Mouse (Mus musculus) liver, embryonic 13.5 days (tissue): ENCODE data around the gene Trit1. TPM values are rescaled to one million over a fixed set of nuclear protein-coding genes. Genes with fewer than 3 reads are reported as not detected.

ENCODE experiments used
- ATAC-seq: fragments of 200-750 bp; cut with Nextera tagmentation; 2 replicates; pipeline ENCODE4 v1.8.0; 2017; ENCODE audit warnings: low read depth, mild to moderate bottlenecking, moderate number of reproducible peaks, moderate library complexity
- DNase-seq: peaks from one replicate; pipeline ENCODE4 v3.0.0; 2022
- H3K27ac ChIP-seq: fragments of 300-500 bp; sonication (generic); 2 replicates; pipeline ENCODE4 v1.5.1; 2015; ENCODE audit warnings: moderate library complexity, mild to moderate bottlenecking, inconsistent platforms
- H3K27me3 ChIP-seq: fragments of 300-500 bp; sonication (generic); 2 replicates; pipeline ENCODE4 v1.6.1; 2015; ENCODE audit warnings: mild to moderate bottlenecking, inconsistent platforms
- H3K36me3 ChIP-seq: fragments of 300-500 bp; sonication (generic); 2 replicates; pipeline ENCODE4 v1.6.1; 2015; ENCODE audit warnings: mild to moderate bottlenecking, inconsistent platforms
- H3K4me1 ChIP-seq: fragments of 300-500 bp; sonication (generic); replicated peaks from 2 replicates; pipeline ENCODE4 v1.6.1; 2015; ENCODE audit warnings: inconsistent platforms
- H3K4me2 ChIP-seq: fragments of 300-500 bp; sonication (generic); 2 replicates; pipeline ENCODE4 v1.6.1; 2015; ENCODE audit warnings: inconsistent platforms, mild to moderate bottlenecking, moderate library complexity
- H3K4me3 ChIP-seq: fragments of 300-500 bp; sonication (generic); replicated peaks from 2 replicates; pipeline ENCODE4 v1.5.1; 2015; ENCODE audit warnings: mild to moderate bottlenecking, inconsistent platforms
- H3K9ac ChIP-seq: fragments of 300-500 bp; sonication (generic); 2 replicates; pipeline ENCODE4 v1.6.1; 2015; ENCODE audit warnings: mild to moderate bottlenecking, inconsistent platforms
- H3K9me3 ChIP-seq: fragments of 300-500 bp; sonication (generic); replicated peaks from 2 replicates; pipeline ENCODE4 v1.6.1; 2016; ENCODE audit warnings: inconsistent platforms
- whole genome bisulfite sequencing: fragments of 180-500 bp; shearing (Covaris S2); methylation state at CpG from one replicate; pipeline ENCODE4 v1.1.7; 2015; ENCODE audit not compliant: insufficient replicate concordance; 5-methylcytosine and 5-hydroxymethylcytosine counted together
- polyA plus RNA-seq: library from polyadenylated mRNA; unstranded; fragments of >200 nt; fragmentation: Nextera tagmentation; extraction: Ambion mirVana; gene quantifications from 2 replicates; pipeline ENCODE4 v1.2.1, GENCODE M21; 2015

Trit1 gene
- polyA plus RNA-seq, 1 experiment from 2014 or later: 7.2 TPM

GRCm38 (mm10) chr4:123053179-123053578 is 36.8 kb downstream of the Trit1 start:
- Histone ChIP-seq H3K4me3 (no peak overlapping the region), H3K27ac (no peak overlapping the region), H3K4me2 (no peak overlapping the region), H3K4me1 (peaks cover 7% of the 10 kb centered on the region; the same call in 1 of the 2 replicates), H3K36me3 (peaks cover 82% of the 10 kb centered on the region), H3K9me3 (no peaks in the 10 kb centered on the region), H3K9ac (no peak overlapping the region), H3K27me3 (no peaks in the 10 kb centered on the region)
- DNase-seq (no peak), ATAC-seq (no peak)
- WGBS: 79% methylated on average over 11 of the region's 11 CpGs

DNA sequence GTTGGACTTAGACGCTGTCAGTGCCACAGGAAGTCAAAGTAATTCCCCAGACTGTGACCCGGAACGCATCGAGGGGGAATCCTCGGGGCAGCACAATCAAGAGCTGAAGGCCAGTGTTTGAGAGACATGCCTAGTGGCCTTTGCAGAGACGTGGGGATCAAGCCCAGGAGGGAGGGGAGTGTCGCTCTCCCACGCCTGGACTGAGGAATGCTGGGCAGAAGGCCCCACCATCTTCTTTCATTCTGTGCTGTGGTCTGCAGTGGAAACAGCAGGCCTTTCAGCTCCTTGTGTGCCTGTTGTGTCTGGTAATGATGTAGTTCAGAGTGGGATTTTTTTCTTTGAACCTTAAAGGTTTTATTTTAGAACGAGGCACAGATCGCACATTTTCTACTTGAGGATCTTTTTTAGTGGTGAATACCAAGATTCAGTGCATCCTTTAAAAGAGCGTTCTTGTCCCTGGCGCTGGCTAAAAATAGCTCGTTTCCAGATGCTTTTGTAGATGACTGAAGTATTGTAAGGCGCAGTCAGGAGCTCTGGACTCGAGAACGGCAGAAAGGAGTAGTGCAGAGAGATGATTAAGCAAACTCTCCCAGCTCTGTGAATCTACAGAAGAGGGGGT is 37.9 kb downstream of the Trit1 start:
- no peak overlapping the region for H3K27ac ChIP-seq
- WGBS: 82% methylated on average over 16 of the region's 16 CpGs

DNA sequence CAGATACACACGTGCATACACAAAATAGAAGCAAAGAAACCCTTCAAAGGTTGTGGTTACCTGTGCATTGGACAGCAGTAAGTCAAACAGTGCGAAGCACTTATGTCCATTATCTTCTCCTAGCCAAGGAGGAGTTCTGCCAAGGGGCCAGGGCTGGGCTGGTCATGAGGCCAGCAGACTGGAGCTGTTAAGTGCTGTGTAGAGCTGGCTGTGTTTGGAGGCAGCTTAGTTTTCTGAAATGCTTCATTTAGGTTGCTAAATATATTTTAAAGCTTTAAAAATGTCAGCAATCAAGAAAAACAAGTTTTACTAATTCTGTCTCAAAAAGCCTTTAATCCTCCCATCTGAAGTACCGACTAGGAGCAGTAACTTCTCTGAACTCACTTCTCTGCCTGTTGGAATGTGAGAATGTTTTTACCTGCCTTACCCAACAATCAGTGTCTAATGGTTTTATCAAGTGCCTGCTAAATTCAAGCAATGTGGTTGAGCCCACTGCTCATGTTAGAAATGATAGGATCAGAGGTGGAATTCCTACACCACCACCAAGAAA is 40.2 kb downstream of the Trit1 start:
- DNase-seq (no peak), ATAC-seq (no peak)
- H3K4me1 ChIP-seq: no peaks in the 10 kb centered on the region
- peaks cover 47% of the 10 kb centered on the region for H3K36me3 ChIP-seq
- no peak overlapping the region for H3K4me2 ChIP-seq
- no peaks in the 10 kb centered on the region for H3K9me3 ChIP-seq
- no peak overlapping the region for H3K9ac ChIP-seq
- 76% methylated on average over 3 of the region's 3 CpGs for WGBS
- H3K4me3 ChIP-seq: no peak overlapping the region
- no peaks in the 10 kb centered on the region for H3K27me3 ChIP-seq
- H3K27ac ChIP-seq: no peak overlapping the region

More for the DNA sequence above, 37.9 kb downstream of the Trit1 start:
- no peak for DNase-seq
- ATAC-seq: no peak
- Histone ChIP-seq H3K4me3 (no peak overlapping the region), H3K4me1 (peaks cover 7% of the 10 kb centered on the region; the same call in 1 of the 2 replicates), H3K9me3 (no peaks in the 10 kb centered on the region), H3K4me2 (no peak overlapping the region), H3K9ac (no peak overlapping the region), H3K36me3 (peaks cover 71% of the 10 kb centered on the region), H3K27me3 (no peaks in the 10 kb centered on the region)

- Histone ChIP-seq H3K4me3 (no peak overlapping the region), H3K9me3 (no peaks in the 10 kb centered on the region), H3K9ac (no peak overlapping the region), H3K36me3 (peaks cover 35% of the 10 kb centered on the region), H3K27ac (no peak overlapping the region), H3K27me3 (no peaks in the 10 kb centered on the region), H3K4me2 (no peak overlapping the region), H3K4me1 (no peaks in the 10 kb centered on the region)
- WGBS: 28% methylated on average over 1 of the region's 1 CpGs
- DNase-seq (no peak), ATAC-seq (0 out of 2 replicates have a peak, but pooled peaks have one; percentile 58)
Measured at GRCm38 (mm10) chr4:123057957-123058356, 41.6 kb downstream of the Trit1 start.

GRCm38 (mm10) chr4:123061744-123062143 is 45.3 kb downstream of the Trit1 start:
- Histone ChIP-seq H3K9me3 (no peaks in the 10 kb centered on the region), H3K27me3 (no peaks in the 10 kb centered on the region), H3K36me3 (no peaks in the 10 kb centered on the region), H3K4me3 (no peak overlapping the region), H3K9ac (no peak overlapping the region), H3K4me2 (no peak overlapping the region), H3K4me1 (no peaks in the 10 kb centered on the region), H3K27ac (no peak overlapping the region)
- WGBS: 54% methylated on average over 5 of the region's 5 CpGs
- no peak for ATAC-seq
- DNase-seq: no peak

DNA sequence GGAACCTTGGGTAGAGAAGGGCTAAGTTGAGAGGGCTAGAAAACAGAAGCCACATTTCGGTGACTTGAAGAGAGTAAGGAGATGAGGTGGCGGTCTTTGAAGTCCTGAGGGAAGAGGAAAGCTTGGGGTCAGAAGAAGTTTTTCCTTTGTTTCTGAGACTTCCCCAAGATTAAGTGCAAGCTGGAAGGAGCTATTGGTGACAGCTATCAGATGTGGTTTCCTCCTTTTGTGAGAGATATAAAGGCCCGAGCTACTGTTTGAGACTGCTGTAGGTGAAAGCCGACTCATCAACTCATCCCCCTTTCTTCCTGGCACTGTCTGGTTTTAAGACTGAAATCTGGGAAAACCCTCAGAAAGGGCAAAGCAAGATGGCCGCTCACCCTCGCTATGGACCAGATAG is 52.2 kb downstream of the Trit1 start:
- Histone ChIP-seq H3K9me3 (no peaks in the 10 kb centered on the region), H3K4me3 (no peak overlapping the region), H3K4me1 (peaks cover 5% of the 10 kb centered on the region), H3K9ac (no peak overlapping the region), H3K4me2 (no peak overlapping the region), H3K36me3 (no peaks in the 10 kb centered on the region), H3K27ac (no peak overlapping the region), H3K27me3 (peaks cover 27% of the 10 kb centered on the region)
- WGBS: 33% methylated on average over 6 of the region's 6 CpGs
- DNase-seq (no peak), ATAC-seq (no peak)

- no peaks in the 10 kb centered on the region for H3K9me3 ChIP-seq
- ATAC-seq (peak; percentile 74), DNase-seq (peak; percentile 20)
- H3K9ac ChIP-seq: no peak overlapping the region
- no peak overlapping the region for H3K27ac ChIP-seq
- no peaks in the 10 kb centered on the region for H3K36me3 ChIP-seq
- peak overlapping the region; percentile 50 for H3K4me2 ChIP-seq
- peaks cover 5% of the 10 kb centered on the region for H3K4me1 ChIP-seq
- 5% methylated on average over 13 of the region's 13 CpGs for WGBS
- H3K4me3 ChIP-seq: peak overlapping the region; percentile 22; the same call in 1 of the 2 replicates
- peaks cover 27% of the 10 kb centered on the region for H3K27me3 ChIP-seq
Measured at GRCm38 (mm10) chr4:123071266-123071966, 55.0 kb downstream of the Trit1 start.

- peaks cover 13% of the 10 kb centered on the region for H3K4me1 ChIP-seq
- H3K27me3 ChIP-seq: no peaks in the 10 kb centered on the region; the same call in 1 of the 2 replicates
- 64% methylated on average over 8 of the region's 8 CpGs for WGBS
- H3K27ac ChIP-seq: no peak overlapping the region
- H3K4me3 ChIP-seq: no peak overlapping the region
- no peak overlapping the region for H3K9ac ChIP-seq
- H3K36me3 ChIP-seq: no peaks in the 10 kb centered on the region
- no peak overlapping the region for H3K4me2 ChIP-seq
- H3K9me3 ChIP-seq: no peaks in the 10 kb centered on the region
- ATAC-seq: no peak
- DNase-seq: no peak
Measured at GRCm38 (mm10) chr4:123076928-123077327, 60.5 kb downstream of the Trit1 start.

DNA sequence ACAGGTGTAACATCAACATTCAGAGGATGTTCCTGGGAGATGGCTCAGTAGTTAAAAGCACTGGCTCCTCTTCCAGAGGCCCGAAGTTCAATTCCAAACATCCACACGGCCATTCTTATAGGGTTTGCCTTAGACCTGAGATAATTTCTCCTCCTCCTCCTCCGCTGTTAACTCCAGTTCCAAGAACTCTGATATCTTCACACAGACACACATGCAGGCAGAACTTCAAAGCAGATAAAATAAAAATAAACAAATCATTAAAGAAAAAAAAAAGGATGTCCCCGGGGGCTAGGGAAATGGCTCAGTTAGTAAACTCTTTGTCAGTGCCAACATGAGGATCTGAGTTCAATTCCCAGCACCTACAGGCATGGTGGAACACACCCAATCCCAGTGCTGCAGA is 61.8 kb downstream of the Trit1 start:
- Histone ChIP-seq H3K27ac (no peak overlapping the region), H3K36me3 (no peaks in the 10 kb centered on the region), H3K27me3 (no peaks in the 10 kb centered on the region; the same call in 1 of the 2 replicates), H3K4me3 (no peak overlapping the region), H3K9ac (no peak overlapping the region), H3K4me1 (peaks cover 13% of the 10 kb centered on the region), H3K9me3 (no peaks in the 10 kb centered on the region), H3K4me2 (peak overlapping the region; percentile 24; the same call in 1 of the 2 replicates)
- ATAC-seq (peak; percentile 74), DNase-seq (no peak)
- 21% methylated on average over 4 of the region's 4 CpGs for WGBS

DNA sequence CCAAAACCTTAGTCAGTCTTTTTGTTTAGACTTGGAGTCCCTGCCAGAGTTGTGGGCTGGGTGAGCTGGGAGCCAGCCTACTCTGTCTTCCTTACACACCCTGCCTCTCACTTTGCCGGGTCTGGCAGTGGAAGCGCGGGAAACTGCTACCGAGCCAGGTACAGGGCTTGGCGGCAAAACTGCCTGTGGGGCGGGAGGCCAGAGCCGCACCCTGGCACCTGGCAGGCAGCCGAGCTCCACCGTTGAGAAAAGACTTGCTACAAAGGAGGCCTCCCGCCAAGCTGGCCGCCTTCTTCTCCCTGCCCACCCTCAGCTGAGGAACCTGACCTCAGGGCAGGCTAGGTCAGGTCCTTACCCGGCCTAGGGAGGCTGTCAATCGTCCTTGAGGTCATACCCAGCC is 64.4 kb downstream of the Trit1 start:
- Histone ChIP-seq H3K4me3 (no peak overlapping the region), H3K36me3 (no peaks in the 10 kb centered on the region), H3K9ac (no peak overlapping the region), H3K4me2 (no peak overlapping the region), H3K27ac (no peak overlapping the region), H3K27me3 (no peaks in the 10 kb centered on the region), H3K9me3 (no peaks in the 10 kb centered on the region), H3K4me1 (peaks cover 13% of the 10 kb centered on the region)
- DNase-seq (no peak), ATAC-seq (no peak)
- 60% methylated on average over 13 of the region's 13 CpGs for whole genome bisulfite sequencing

DNA sequence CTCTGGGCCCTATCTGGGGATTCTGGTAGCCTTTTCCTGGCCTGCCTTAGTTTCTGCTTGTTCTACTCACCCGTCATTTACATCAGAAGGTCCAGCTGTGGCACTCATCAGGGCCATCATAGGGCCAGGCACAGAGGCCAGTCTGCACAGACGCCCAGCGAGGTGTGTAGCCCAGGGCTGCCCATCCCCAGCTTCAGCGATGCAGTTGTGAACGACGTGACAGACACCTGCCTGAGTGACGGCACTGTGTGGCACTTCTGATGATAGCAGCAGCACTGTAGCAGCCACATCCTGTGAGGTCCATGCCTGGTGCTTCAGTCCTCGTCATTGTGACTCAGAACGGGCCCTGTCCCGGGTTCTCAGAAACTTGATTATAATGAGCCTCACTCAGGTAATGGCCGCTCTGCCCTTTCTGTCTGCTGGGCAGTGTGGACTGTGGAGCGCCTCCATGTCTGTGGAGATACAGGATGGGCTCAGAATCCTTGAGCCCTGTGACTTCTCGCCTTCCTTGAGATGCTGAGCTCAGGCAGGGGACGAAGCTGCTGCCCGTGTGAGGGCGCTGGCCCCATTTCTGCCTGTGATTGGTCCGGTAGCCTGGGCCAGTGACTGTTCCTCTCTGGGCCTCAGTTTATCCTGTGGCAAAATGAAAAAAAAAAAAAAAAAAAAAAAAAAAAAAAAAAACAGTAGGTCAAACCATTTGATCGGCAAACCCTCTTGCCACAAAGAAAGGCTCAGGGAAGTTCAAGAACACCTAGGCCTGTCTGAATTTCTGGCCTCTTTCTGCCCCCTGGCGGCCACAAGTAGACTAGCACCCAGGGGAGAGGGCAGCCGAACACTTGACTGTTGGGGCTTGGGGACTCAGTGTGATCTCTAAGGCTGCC is 66.1 kb downstream of the Trit1 start:
- Histone ChIP-seq H3K9me3 (no peaks in the 10 kb centered on the region), H3K9ac (no peak overlapping the region), H3K4me1 (peaks cover 13% of the 10 kb centered on the region), H3K36me3 (no peaks in the 10 kb centered on the region), H3K4me2 (no peak overlapping the region), H3K27ac (no peak overlapping the region), H3K27me3 (no peaks in the 10 kb centered on the region), H3K4me3 (no peak overlapping the region)
- ATAC-seq (no peak), DNase-seq (peak; percentile 26)
- 66% methylated on average over 20 of the region's 20 CpGs for WGBS
